Mouse (Mus musculus) cortical plate, adult 2 months (tissue): ENCODE results near the gene Cfap69.

ENCODE experiments used
- CTCF ChIP-seq: fragments of 200-500 bp; IDR thresholded peaks from 2 replicates; pipeline ENCODE4 v1.5.1; 2011; ENCODE audit warnings: mild to moderate bottlenecking, control low read depth, low read length; ENCODE audit not compliant: insufficient read depth; ENCODE audit errors: extremely low read depth
- POLR2A ChIP-seq: fragments of 200-500 bp; IDR thresholded peaks from 2 replicates; pipeline ENCODE4 v1.6.1; 2011; ENCODE audit warnings: mild to moderate bottlenecking, low read length, control low read depth; ENCODE audit not compliant: insufficient read depth; ENCODE audit errors: extremely low read depth

DNA sequence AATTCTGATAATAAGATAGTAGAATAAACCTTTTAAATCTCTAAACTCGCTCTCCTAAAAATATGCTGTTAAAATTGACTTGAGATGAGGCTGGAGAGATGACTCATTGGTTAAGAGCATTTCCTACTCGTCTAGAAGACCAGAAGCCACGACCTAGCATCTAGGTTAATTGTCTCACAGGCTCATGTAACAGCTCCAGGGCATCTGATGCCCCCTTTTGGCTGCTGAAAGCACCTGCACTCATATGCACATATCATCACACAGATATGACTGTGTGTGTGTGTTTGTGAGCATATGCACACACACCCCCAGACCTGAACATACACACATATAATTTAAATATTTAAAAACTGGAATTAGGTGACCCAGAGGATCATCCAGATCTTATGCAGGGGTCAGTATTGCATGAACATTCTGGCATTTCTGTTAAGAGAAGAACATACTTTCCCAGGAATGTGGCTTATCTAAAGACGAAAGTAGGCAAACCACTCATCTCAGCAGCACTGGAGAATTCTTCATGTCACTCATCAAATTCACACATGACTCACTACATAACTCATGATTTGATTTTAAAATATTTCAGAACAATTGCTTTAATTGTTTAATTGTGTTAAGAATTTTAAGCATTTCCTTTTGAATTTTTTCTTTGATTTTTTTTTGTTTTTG is 102.9 kb downstream of the Cfap69 start:
- TF ChIP-seq POLR2A (no peak), CTCF (no peak)
